Mouse (Mus musculus): ENCODE measurements around the gene Cyp2d9. TPM values are rescaled to one million over a fixed set of nuclear protein-coding genes. Genes with fewer than 3 reads are reported as not detected.
"Not testable (repeated sequence)": the region's sequence is repeated elsewhere in the genome, so short reads cannot be mapped to it uniquely, and the experiment has no call there.

Cyp2d9 gene
- polyA plus RNA-seq, 1 experiment from 2014 or later = not detected

DNA sequence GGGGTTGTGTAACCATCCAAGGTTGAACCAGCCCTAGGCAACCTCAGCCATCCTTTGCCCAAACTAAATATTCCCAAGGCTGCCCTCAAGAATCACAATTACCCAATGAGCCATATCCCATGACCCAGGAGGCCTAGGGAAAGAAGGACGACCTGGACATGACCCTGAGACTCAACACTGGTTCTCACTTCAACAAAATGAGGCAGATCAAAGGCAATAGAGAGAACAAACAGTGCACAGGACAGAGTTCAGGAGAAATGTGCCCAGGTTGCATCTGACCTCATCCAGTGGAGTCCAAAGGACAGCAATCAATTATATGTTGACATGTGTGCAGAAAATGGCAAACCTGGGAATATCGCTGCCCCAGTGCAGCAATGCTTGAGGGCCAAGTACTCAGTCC lies 16.8 kb downstream of the Cyp2d9 start:
- H3K4me3 ChIP-seq (replicated peaks); H3K4me1 ChIP-seq; H3K27me3 ChIP-seq; H3K4me2 ChIP-seq (replicated peaks); H3K9me3 ChIP-seq (replicated peaks); H3K9ac ChIP-seq; ATAC-seq (ENCODE audit: insufficient number of reproducible peaks, low FRiP score, low TSS enrichment, low read depth); H3K27ac ChIP-seq (replicated peaks); H3K36me3 ChIP-seq: not testable (repeated sequence)
- 75% methylated on average over 2 of the region's 2 CpGs for WGBS

DNA sequence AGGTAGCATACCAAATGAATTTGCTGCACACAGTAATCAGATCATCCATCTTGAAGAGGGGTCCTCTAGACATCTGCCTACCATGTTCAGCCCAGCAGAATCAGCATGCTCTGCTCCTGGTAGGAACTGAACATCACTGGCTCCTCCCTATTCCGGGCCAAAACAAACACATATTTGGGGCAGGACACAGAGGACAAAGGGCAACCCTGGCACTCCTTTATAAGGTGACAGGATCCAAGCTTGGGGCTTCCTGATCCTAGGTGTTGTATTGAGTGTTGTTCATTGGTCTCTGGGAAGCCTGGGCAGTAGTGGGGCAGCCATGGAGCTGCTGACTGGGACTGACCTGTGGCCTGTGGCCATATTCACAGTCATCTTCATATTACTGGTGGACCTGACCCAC lies 18.9 kb downstream of the Cyp2d9 start:
- not testable (repeated sequence) for ATAC-seq (ENCODE audit: insufficient number of reproducible peaks, low FRiP score, low TSS enrichment, low read depth)

DNA sequence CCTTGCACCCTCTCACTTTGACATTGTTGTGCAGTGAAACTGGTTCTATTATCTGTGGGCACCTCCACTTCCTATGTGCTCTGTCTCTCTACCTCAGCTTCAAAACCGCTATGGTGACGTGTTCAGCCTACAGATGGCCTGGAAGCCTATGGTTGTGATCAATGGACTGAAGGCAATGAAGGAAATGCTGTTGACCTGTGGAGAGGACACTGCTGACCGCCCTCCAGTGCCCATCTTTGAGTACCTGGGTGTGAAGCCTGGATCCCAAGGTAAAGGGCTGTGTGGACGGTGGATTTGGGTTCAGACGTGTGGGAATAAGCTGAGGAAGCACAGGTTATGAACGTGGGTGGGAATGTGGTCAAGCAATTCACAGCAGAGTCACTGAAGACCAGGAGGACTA lies 20.3 kb downstream of the Cyp2d9 start:
- not testable (repeated sequence) for H3K27ac ChIP-seq (replicated peaks); H3K9me3 ChIP-seq (replicated peaks); H3K9ac ChIP-seq; H3K4me1 ChIP-seq; H3K36me3 ChIP-seq; H3K27me3 ChIP-seq; ATAC-seq (ENCODE audit: insufficient number of reproducible peaks, low FRiP score, low TSS enrichment, low read depth); H3K4me2 ChIP-seq (replicated peaks); H3K4me3 ChIP-seq (replicated peaks)
- WGBS = 82% methylated on average over 6 of the region's 6 CpGs

More for the DNA sequence above, 18.9 kb downstream of the Cyp2d9 start:
- H3K4me2 ChIP-seq (replicated peaks); H3K27me3 ChIP-seq; H3K4me1 ChIP-seq; H3K27ac ChIP-seq (replicated peaks); H3K9ac ChIP-seq; H3K4me3 ChIP-seq (replicated peaks); H3K36me3 ChIP-seq; H3K9me3 ChIP-seq (replicated peaks): not testable (repeated sequence)
- 82% methylated on average over 1 of the region's 1 CpGs for WGBS

DNA sequence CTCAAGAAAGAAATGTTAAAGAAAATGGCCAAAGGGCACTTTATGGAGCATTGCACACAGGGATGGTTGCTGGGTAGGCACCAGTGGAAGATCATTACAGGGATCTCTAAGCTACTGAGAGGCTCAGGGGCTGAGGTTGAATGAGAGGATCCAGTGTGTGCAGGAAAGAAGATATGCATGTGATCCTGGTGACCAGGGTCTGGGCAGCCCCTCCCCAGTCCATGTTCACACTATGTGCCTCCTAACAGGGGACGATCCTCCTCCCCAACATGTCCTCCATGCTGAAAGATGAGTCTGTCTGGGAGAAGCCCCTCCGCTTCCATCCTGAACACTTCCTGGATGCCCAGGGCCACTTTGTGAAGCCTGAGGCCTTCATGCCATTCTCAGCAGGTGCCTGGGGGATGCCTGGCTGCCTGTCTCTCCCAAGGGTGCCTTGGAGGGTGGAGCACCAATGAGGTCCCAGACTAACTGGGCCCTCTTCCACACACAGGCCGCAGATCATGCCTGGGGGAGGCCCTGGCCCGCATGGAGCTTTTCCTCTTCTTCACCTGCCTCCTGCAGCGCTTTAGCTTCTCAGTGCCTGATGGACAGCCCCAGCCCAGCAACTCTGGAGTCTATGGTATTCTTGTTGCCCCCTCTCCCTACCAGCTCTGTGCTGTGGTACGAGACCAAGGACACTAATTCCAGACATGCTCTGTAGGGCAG lies 23.0 kb downstream of the Cyp2d9 start:
- H3K4me3 ChIP-seq (replicated peaks); H3K4me2 ChIP-seq (replicated peaks); H3K27ac ChIP-seq (replicated peaks); ATAC-seq (ENCODE audit: insufficient number of reproducible peaks, low FRiP score, low TSS enrichment, low read depth); H3K27me3 ChIP-seq; H3K9ac ChIP-seq; H3K9me3 ChIP-seq (replicated peaks); H3K36me3 ChIP-seq; H3K4me1 ChIP-seq: not testable (repeated sequence)
- WGBS = 81% methylated on average over 6 of the region's 6 CpGs

DNA sequence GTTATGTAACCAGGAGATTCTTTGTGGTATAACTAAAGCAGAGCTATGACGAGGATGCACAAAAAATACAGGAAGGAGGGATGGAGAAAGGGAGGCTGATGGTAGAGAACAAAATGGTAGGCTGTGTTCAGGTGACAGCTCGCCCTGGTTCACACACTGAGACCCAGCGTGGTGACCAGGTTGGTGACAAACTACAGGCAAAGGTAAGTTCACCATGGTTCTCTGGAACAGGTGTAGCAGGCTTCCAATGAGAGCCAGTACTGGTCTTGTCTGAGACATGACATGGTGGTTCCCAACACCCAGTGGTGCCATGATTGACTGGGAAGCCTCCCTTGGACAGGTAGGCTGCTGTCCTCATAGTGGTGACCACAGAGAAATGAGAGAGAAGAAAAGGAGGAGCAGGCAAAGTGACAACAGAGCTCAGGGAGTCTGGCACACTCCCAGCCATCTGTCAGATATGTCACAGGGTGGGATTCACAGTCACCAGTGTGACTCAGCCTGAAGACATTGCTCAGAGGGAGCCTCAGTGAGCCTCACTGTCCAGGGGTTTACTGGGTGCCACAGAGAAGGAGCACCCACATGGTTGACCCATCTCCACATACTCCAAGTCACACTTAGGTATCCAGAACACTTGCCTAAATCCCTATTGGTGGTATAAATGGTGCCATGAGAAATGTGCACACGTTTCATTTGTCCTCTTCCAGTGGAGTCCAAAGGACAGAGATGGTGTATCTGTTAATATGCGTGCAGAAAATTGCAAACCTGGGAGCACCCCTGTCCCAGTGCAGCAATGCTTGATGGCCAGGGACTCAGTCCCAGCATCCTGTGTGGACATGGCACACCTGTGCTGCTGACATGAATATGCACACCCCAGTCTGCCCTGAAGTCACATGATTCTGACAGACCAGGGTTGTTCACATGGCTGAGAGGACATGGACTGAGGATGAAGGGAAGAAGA lies 24.1 kb downstream of the Cyp2d9 start:
- Histone ChIP-seq H3K36me3 (no peaks in the 10 kb centered on the region), H3K4me1 (no peaks in the 10 kb centered on the region), H3K27me3 (no peaks in the 10 kb centered on the region), H3K9me3 (replicated peaks) (no peaks in the 10 kb centered on the region), H3K27ac (replicated peaks) (no peak overlapping the region), H3K9ac (no peak overlapping the region), H3K4me3 (replicated peaks) (no peak overlapping the region), H3K4me2 (replicated peaks) (no peak overlapping the region)
- WGBS = 73% methylated on average over 5 of the region's 5 CpGs
- no peak for ATAC-seq (ENCODE audit: insufficient number of reproducible peaks, low FRiP score, low TSS enrichment, low read depth)

DNA sequence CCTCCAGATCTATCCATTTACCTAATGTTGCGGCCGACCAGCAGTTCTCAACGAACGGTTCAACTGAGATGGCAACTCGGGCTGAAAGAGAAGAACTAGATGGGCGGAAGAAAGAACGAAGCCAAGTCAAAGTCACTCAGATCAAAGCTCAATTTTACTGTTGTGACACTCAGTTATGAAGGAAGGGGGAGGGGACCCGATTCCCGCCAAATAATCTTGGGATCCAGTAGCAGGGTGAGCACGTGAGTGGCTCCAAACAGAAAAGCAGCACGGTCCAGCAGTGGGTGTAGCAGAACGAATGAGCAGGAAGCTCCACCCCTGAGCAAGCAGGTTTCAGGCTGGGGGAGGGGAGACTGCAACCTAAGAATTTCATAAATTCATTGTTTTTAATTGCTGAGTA lies 26.0 kb downstream of the Cyp2d9 start:
- H3K9ac ChIP-seq; H3K4me3 ChIP-seq (replicated peaks); H3K27ac ChIP-seq (replicated peaks); H3K4me2 ChIP-seq (replicated peaks); H3K27me3 ChIP-seq; ATAC-seq (ENCODE audit: insufficient number of reproducible peaks, low FRiP score, low TSS enrichment, low read depth); H3K36me3 ChIP-seq; H3K9me3 ChIP-seq (replicated peaks); H3K4me1 ChIP-seq: not testable (repeated sequence)
- 77% methylated on average over 12 of the region's 12 CpGs for WGBS

DNA sequence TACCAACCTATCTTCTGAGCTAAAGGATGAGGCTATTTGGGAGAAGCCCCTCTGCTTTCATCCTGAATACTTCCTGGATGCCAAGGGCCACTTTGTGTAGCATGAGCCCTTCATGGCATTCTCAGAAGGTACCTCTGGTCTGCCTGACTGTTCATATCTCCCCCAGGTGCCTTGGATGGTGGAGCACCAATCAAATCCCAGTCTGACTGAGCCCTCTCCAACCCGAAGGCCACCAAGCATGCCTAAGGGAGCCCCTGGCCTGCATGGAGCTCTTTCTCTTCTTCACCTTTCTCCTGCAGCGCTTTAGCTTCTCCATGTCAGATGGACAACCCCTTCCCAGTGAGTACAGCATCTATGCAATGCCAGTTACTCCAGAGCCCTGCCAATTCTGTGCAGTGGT lies 31.5 kb downstream of the Cyp2d9 start:
- H3K4me3 ChIP-seq (replicated peaks) = no peak overlapping the region
- no peak for ATAC-seq (ENCODE audit: insufficient number of reproducible peaks, low FRiP score, low TSS enrichment, low read depth)
- H3K9ac ChIP-seq = no peak overlapping the region
- H3K27me3 ChIP-seq = no peaks in the 10 kb centered on the region
- no peaks in the 10 kb centered on the region for H3K9me3 ChIP-seq (replicated peaks)
- H3K27ac ChIP-seq (replicated peaks) = no peak overlapping the region
- H3K4me1 ChIP-seq = no peaks in the 10 kb centered on the region
- H3K36me3 ChIP-seq = no peaks in the 10 kb centered on the region
- H3K4me2 ChIP-seq (replicated peaks) = no peak overlapping the region
- 86% methylated on average over 2 of the region's 2 CpGs for WGBS

DNA sequence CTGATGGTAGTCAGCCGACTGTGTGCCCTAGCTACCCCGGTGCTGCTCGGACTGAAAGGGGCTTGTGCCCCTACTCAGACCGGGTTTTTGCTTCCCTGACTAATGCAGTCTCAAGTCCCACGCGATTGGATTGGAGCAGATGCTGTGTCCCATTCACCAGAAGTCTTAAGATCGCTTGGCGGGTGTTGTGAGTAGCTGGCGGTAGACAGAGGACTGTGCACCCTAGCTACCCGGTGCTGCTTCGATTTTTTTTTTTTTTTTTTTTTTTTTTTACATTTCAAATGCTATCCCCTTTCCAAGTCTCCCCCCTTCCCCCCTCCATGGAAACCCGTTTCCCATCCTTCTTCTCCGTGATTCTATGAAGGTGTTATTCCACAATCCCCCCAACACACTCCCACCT lies 61.0 kb downstream of the Cyp2d9 start:
- not testable (repeated sequence) for H3K27me3 ChIP-seq; H3K27ac ChIP-seq (replicated peaks); H3K9ac ChIP-seq; ATAC-seq (ENCODE audit: insufficient number of reproducible peaks, low FRiP score, low TSS enrichment, low read depth); H3K9me3 ChIP-seq (replicated peaks); H3K4me3 ChIP-seq (replicated peaks); H3K4me1 ChIP-seq; H3K36me3 ChIP-seq; H3K4me2 ChIP-seq (replicated peaks)
- 68% methylated on average over 13 of the region's 13 CpGs for WGBS

Small RNAs within 50 kb of the gene (microRNA-seq; reads per million reads assigned to microRNA genes)
- gene Gm25990 (ENCODE audit: borderline number of aligned reads) = not detected
- gene Gm27331 (ENCODE audit: borderline number of aligned reads) = not detected
- gene Gm27622 (ENCODE audit: borderline number of aligned reads) = not detected
- not detected for gene Gm27825 (ENCODE audit: borderline number of aligned reads)
- gene Mir7684 (ENCODE audit: borderline number of aligned reads) = not detected

Other genes with a start within 250 kb of the Cyp2d9 start
- 1.5 and 2.9 TPM in 2 replicates for gene Shisa8, start 220.6 kb upstream of the Cyp2d9 start, polyA plus RNA-seq (2015; fragmentation: Nextera tagmentation; extraction: Ambion mirVana)
- gene Tnfrsf13c, start 209.1 kb upstream of the Cyp2d9 start, polyA plus RNA-seq (2015; fragmentation: Nextera tagmentation; extraction: Ambion mirVana) = 0.58 and 0.61 TPM in 2 replicates
- gene Cenpm, start 188.7 kb upstream of the Cyp2d9 start, polyA plus RNA-seq (2015; fragmentation: Nextera tagmentation; extraction: Ambion mirVana) = 57.7 and 60.9 TPM in 2 replicates
- not detected in 2 replicates for gene 1500009C09Rik, start 181.0 kb upstream of the Cyp2d9 start, polyA plus RNA-seq (2015; fragmentation: Nextera tagmentation; extraction: Ambion mirVana)
- gene Sept3, start 158.5 kb upstream of the Cyp2d9 start, polyA plus RNA-seq (2015; fragmentation: Nextera tagmentation; extraction: Ambion mirVana) = 17.1 and 18.7 TPM in 2 replicates
- 0.20 TPM in 1 of 2 replicates, not detected in the other for gene Wbp2nl, start 134.5 kb upstream of the Cyp2d9 start, polyA plus RNA-seq (2015; fragmentation: Nextera tagmentation; extraction: Ambion mirVana)
- gene Naga, start 94.5 kb upstream of the Cyp2d9 start, polyA plus RNA-seq (2015; fragmentation: Nextera tagmentation; extraction: Ambion mirVana) = 64.8 and 65.9 TPM in 2 replicates
- 23.8 and 24.9 TPM in 2 replicates for gene Pheta2, start 94.5 kb upstream of the Cyp2d9 start, polyA plus RNA-seq (2015; fragmentation: Nextera tagmentation; extraction: Ambion mirVana)
- gene Smdt1, start 94.5 kb upstream of the Cyp2d9 start, polyA plus RNA-seq (2015; fragmentation: Nextera tagmentation; extraction: Ambion mirVana) = 264 and 279 TPM in 2 replicates
- gene Ndufa6, start 79.1 kb upstream of the Cyp2d9 start, polyA plus RNA-seq (2015; fragmentation: Nextera tagmentation; extraction: Ambion mirVana) = 314 and 320 TPM in 2 replicates
- 12.2 and 12.3 TPM in 2 replicates for gene Cyp2d22, start 53.2 kb upstream of the Cyp2d9 start, polyA plus RNA-seq (2015; fragmentation: Nextera tagmentation; extraction: Ambion mirVana)
- not detected in 2 replicates for gene Cyp2d11, start 39.4 kb upstream of the Cyp2d9 start, polyA plus RNA-seq (2015; fragmentation: Nextera tagmentation; extraction: Ambion mirVana)
- not detected in 2 replicates for gene Cyp2d10, start 26.2 kb upstream of the Cyp2d9 start, polyA plus RNA-seq (2015; fragmentation: Nextera tagmentation; extraction: Ambion mirVana)
- not detected in 2 replicates for gene Cyp2d12, start 121.6 kb downstream of the Cyp2d9 start, polyA plus RNA-seq (2015; fragmentation: Nextera tagmentation; extraction: Ambion mirVana)
- not detected in 2 replicates for gene Cyp2d34, start 187.5 kb downstream of the Cyp2d9 start, polyA plus RNA-seq (2015; fragmentation: Nextera tagmentation; extraction: Ambion mirVana)